Mouse (Mus musculus) embryonic facial prominence, embryonic 11.5 days (tissue): ENCODE results near the gene Exoc6b. TPM values are rescaled to one million over a fixed set of nuclear protein-coding genes. Genes with fewer than 3 reads are reported as not detected.
A peak's percentile ranks its signal among the peaks of the same experiment; 100 is the strongest.

Source experiments
- ATAC-seq: fragments of 200-750 bp; cut with Nextera tagmentation; replicated peaks from 2 replicates; pipeline ENCODE4 v1.8.0; 2017; ENCODE audit warnings: low read depth; ENCODE audit not compliant: insufficient number of reproducible peaks, low FRiP score, low TSS enrichment
- DNase-seq: peaks from one replicate; pipeline ENCODE4 v3.0.0-alpha.2; 2015; ENCODE audit warnings: low spot score
- H3K27ac ChIP-seq: fragments of 300-500 bp; sonication (generic); replicated peaks from 2 replicates; pipeline ENCODE4 v1.5.1; 2014; ENCODE audit warnings: mild to moderate bottlenecking, low read depth, low read length, control low read depth
- H3K27me3 ChIP-seq: fragments of 300-500 bp; sonication (generic); 2 replicates; pipeline ENCODE4 v1.6.1; 2014; ENCODE audit warnings: mild to moderate bottlenecking, low read length, moderate library complexity, mixed read lengths; ENCODE audit not compliant: control insufficient read depth, insufficient read depth
- H3K36me3 ChIP-seq: fragments of 300-500 bp; sonication (generic); replicated peaks from 2 replicates; pipeline ENCODE4 v1.6.1; 2014; ENCODE audit warnings: low read depth, mild to moderate bottlenecking, low read length, moderate library complexity, mixed read lengths; ENCODE audit not compliant: control insufficient read depth, insufficient read depth
- H3K4me1 ChIP-seq: fragments of 300-500 bp; sonication (generic); 2 replicates; pipeline ENCODE4 v1.6.1; 2014; ENCODE audit warnings: low read length, mixed read lengths; ENCODE audit not compliant: control insufficient read depth, insufficient read depth
- H3K4me2 ChIP-seq: fragments of 300-500 bp; sonication (generic); 2 replicates; pipeline ENCODE4 v1.6.1; 2014; ENCODE audit warnings: low read depth, mild to moderate bottlenecking, control low read depth, low read length, moderate library complexity
- H3K4me3 ChIP-seq: fragments of 300-500 bp; sonication (generic); 2 replicates; pipeline ENCODE4 v1.5.1; 2014; ENCODE audit warnings: low read depth, low read length, control low read depth
- H3K9ac ChIP-seq: fragments of 300-500 bp; sonication (generic); replicated peaks from 2 replicates; pipeline ENCODE4 v1.6.1; 2014; ENCODE audit warnings: mild to moderate bottlenecking, control low read depth, low read length
- H3K9me3 ChIP-seq: fragments of 300-500 bp; sonication (generic); replicated peaks from 2 replicates; pipeline ENCODE4 v1.6.1; 2016; ENCODE audit warnings: mild to moderate bottlenecking, low read length, inconsistent platforms, mixed read lengths; ENCODE audit not compliant: control insufficient read depth
- WGBS: fragments of 180-500 bp; shearing (Covaris S2); extraction: QIAGEN DNeasy Blood & Tissue Kit; methylation state at CpG from one replicate; pipeline ENCODE4 v1.1.7; 2014; 5-methylcytosine and 5-hydroxymethylcytosine counted together
- polyA plus RNA-seq: library from polyadenylated mRNA; unstranded; fragments of >200 nt; fragmentation: Nextera tagmentation; extraction: Ambion mirVana; gene quantifications from 2 replicates; pipeline ENCODE4 v1.2.1, GENCODE M21; 2014

The Exoc6b gene
- polyA plus RNA-seq, 1 experiment from 2014 or later, result 36.0 TPM

DNA sequence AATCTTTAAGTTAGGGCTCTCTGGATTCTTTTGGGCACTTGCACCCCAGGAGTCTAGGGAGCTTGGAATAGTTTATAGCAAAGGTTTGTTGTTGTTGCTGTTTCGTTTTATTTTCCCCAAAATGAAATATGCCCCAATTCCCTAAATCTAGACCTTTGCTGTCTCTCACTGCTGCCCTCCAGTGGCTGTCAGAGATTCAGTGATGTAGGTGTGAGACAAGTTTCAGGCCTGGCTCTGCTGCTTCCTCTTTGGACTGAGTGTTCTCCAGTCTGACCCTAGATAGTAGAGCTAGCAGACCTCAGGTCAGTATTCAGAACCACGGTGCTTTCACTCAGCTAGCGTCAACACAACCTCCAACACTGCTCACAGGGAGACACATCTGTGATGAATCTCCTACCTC, 332.4 kb downstream of the Exoc6b start:
- Histone ChIP-seq H3K4me3 (no peak overlapping the region), H3K9ac (no peak overlapping the region), H3K4me1 (no peaks in the 10 kb centered on the region), H3K9me3 (no peaks in the 10 kb centered on the region), H3K27me3 (no peaks in the 10 kb centered on the region), H3K36me3 (no peaks in the 10 kb centered on the region), H3K4me2 (no peak overlapping the region), H3K27ac (no peak overlapping the region)
- DNase-seq, result peak; percentile 43
- 59% methylated on average over 3 of the region's 3 CpGs for WGBS
- ATAC-seq, result no peak

DNA sequence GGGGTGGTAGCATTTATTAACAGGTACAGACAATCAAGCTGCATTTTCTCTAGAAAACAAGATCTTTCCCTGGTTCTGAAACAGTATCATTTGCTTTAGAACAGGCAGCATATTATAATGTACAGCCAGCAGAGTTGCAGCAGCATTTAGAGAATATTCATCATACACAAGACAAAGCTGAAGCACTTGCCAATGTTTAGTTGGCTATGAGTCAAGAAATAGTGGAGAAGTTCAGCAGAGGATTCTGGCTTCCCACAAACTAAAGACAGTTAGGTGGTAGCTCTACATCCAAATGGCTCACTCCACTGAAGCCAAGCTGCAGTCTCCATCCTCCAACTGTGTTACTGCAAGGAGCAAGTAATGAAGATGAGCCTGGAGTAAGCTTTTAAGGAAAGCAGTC, 342.4 kb downstream of the Exoc6b start:
- Histone ChIP-seq H3K4me2 (no peak overlapping the region), H3K4me3 (no peak overlapping the region), H3K27me3 (no peaks in the 10 kb centered on the region), H3K9ac (no peak overlapping the region), H3K36me3 (no peaks in the 10 kb centered on the region), H3K9me3 (no peaks in the 10 kb centered on the region), H3K27ac (no peak overlapping the region), H3K4me1 (no peaks in the 10 kb centered on the region)
- ATAC-seq (no peak), DNase-seq (no peak)

DNA sequence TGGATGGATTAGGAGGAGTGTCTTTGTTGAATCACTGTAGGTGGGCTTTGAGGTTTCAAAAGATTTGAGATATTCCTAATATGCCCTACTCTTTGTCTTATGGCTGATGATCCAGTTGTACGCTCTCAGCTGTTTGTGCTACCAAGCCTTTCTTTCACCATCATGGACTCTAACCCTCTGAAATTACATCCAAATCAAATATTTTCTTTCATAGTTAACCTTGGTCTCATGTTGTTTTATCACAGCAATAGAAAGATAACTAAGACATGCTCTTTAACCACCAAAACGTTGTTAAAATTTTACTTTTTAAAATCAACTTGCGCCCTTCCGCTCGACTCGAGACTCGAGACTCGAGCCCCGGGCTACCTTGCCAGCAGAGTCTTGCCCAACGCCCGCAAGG, 356.1 kb downstream of the Exoc6b start:
- no peak overlapping the region for H3K9ac ChIP-seq
- ATAC-seq (no peak), DNase-seq (no peak)
- H3K4me1 ChIP-seq, result no peaks in the 10 kb centered on the region
- no peak overlapping the region for H3K4me2 ChIP-seq
- no peaks in the 10 kb centered on the region for H3K27me3 ChIP-seq
- H3K9me3 ChIP-seq, result no peaks in the 10 kb centered on the region
- 91% methylated on average over 11 of the region's 11 CpGs for WGBS
- H3K27ac ChIP-seq, result no peak overlapping the region
- no peak overlapping the region for H3K4me3 ChIP-seq
- H3K36me3 ChIP-seq, result no peaks in the 10 kb centered on the region

DNA sequence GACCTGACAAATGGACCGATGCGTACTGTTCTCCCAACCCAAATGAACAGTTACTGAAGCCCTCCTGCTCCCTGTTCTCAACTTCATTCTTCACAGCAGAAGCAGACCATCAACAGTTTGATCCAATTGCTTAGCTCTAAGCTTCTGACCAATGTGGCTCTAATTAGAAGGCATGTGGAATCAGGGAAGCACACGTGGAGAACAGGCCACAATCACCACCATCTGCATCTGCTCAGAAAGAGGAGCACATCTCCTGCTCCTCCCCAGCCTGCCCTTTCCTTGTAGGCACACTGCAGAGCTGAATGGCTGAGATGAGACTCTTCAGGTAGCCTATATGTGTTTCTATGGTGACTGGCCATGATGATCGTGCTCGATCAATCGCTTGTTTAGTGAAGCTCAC, 358.5 kb downstream of the Exoc6b start:
- WGBS, result 66% methylated on average over 6 of the region's 6 CpGs
- DNase-seq (peak; percentile 72), ATAC-seq (no peak)
- Histone ChIP-seq H3K9ac (no peak overlapping the region), H3K4me1 (no peaks in the 10 kb centered on the region), H3K36me3 (no peaks in the 10 kb centered on the region), H3K27ac (no peak overlapping the region), H3K9me3 (no peaks in the 10 kb centered on the region), H3K27me3 (no peaks in the 10 kb centered on the region), H3K4me3 (no peak overlapping the region), H3K4me2 (no peak overlapping the region)

DNA sequence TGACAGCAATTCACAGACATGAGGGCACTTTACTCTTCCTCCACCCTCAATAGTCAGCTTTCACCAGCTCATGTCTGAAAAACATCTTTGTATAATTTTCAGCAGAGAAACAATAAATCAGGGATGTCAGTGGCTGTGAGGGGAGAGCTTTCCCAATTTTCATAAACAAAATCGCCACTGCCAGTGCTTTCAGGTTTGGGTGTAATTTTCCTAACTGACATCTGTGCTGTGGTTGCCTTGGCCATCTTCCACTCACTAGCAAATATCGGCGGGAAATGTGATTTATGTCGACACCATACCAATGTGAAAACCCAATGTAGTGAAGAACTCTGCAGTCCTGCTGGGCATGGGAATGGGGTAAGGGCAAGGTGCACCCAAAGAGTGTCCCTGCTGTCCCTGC, 360.7 kb downstream of the Exoc6b start:
- DNase-seq, result no peak
- Histone ChIP-seq H3K4me1 (no peaks in the 10 kb centered on the region), H3K9ac (no peak overlapping the region), H3K36me3 (no peaks in the 10 kb centered on the region), H3K4me3 (no peak overlapping the region), H3K4me2 (no peak overlapping the region), H3K27ac (no peak overlapping the region), H3K27me3 (no peaks in the 10 kb centered on the region), H3K9me3 (no peaks in the 10 kb centered on the region)
- WGBS, result 75% methylated on average over 4 of the region's 4 CpGs
- ATAC-seq, result no peak

DNA sequence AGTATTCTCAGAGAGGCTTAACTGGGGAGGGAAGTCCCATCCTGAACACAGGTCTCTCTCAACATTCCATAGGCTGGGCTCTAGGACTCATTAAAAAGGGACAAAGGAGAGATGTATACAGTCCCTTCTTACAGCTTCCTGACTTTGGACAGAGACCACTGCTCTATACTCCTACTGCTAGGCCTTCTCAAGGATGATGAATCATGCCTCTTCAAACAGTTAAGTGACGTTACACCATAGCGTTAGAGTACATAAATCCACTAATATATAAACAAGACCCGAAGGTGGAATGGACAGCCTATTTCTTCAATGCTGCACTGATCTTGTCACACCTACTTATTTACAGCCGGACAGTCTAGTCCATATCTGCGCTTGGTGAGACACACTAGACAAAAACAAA, 369.7 kb downstream of the Exoc6b start:
- ATAC-seq, result no peak
- no peaks in the 10 kb centered on the region for H3K9me3 ChIP-seq
- no peaks in the 10 kb centered on the region for H3K36me3 ChIP-seq
- H3K9ac ChIP-seq, result no peak overlapping the region
- H3K27ac ChIP-seq, result no peak overlapping the region
- H3K4me2 ChIP-seq, result no peak overlapping the region
- no peak for DNase-seq
- no peak overlapping the region for H3K4me3 ChIP-seq
- no peaks in the 10 kb centered on the region for H3K27me3 ChIP-seq
- 93% methylated on average over 5 of the region's 5 CpGs for WGBS
- H3K4me1 ChIP-seq, result no peaks in the 10 kb centered on the region

DNA sequence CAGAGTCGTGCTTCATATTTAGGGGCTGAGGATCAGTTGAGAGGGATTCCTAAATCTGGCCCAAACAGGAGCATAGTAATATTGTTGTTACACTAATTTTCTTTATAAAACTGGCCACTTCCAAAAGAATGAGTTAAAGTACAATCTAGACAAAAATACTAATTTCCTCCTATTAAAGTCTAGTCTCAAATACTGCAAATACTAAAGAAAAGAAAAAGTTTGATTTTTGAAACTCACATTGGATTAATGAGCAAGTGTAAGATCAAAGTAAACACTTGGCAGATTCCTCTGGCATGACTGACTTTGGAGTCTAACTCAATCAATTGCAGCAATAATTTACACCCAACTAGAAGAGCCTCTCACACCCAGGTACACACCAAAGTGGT, 371.0 kb downstream of the Exoc6b start:
- DNase-seq (no peak), ATAC-seq (no peak)
- 45% methylated on average over 1 of the region's 1 CpGs for WGBS
- Histone ChIP-seq H3K27ac (no peak overlapping the region), H3K36me3 (no peaks in the 10 kb centered on the region), H3K4me1 (no peaks in the 10 kb centered on the region), H3K27me3 (no peaks in the 10 kb centered on the region), H3K4me3 (no peak overlapping the region), H3K9me3 (no peaks in the 10 kb centered on the region), H3K9ac (no peak overlapping the region), H3K4me2 (no peak overlapping the region)

DNA sequence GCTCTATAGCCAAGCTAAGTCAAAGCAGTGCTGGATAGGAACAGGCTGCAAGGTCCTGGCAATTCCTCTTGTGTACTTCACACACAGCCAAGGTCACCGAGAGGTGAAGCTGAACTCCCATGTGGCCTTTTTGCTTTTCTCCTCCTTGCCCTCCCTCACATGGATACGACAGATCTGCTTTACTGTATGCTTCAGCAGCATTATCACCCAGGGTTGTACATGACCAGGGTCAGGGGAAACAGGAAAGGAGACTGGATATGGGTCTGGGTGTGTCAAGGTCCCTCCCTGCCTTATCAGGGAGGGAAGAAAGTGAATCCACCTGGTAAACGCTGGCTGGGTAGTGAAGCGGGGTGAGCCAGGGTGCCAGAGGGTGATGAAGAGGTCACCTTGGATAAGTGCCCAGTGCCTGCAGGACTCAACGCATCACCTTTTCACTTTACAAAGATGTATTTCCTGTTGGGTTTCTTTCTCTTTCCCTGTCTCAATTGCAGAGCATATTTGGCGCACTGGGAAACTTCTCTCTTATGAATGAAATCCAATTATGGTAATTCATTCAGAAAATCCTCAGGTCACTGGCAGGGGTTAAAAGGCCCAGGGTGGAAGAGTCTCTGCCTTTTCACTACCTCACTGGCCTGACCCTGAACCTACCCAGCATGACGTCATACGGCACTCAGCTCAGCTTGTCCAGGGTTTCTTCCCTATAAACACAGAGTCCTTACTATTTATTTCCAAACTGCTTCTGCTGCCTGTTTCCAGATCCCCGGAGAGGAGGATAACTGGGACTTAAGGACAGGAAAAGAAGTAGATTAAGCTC, 371.6 kb downstream of the Exoc6b start:
- WGBS, result 37% methylated on average over 9 of the region's 9 CpGs
- H3K27ac ChIP-seq, result no peak overlapping the region
- no peak overlapping the region for H3K9ac ChIP-seq
- no peak overlapping the region for H3K4me2 ChIP-seq
- no peaks in the 10 kb centered on the region for H3K9me3 ChIP-seq
- DNase-seq, result peak; percentile 30
- no peaks in the 10 kb centered on the region for H3K36me3 ChIP-seq
- H3K4me3 ChIP-seq, result no peak overlapping the region
- ATAC-seq, result no peak
- H3K27me3 ChIP-seq, result no peaks in the 10 kb centered on the region
- no peaks in the 10 kb centered on the region for H3K4me1 ChIP-seq
